Mouse (Mus musculus): ENCODE data around the gene Gsdme.

DNA sequence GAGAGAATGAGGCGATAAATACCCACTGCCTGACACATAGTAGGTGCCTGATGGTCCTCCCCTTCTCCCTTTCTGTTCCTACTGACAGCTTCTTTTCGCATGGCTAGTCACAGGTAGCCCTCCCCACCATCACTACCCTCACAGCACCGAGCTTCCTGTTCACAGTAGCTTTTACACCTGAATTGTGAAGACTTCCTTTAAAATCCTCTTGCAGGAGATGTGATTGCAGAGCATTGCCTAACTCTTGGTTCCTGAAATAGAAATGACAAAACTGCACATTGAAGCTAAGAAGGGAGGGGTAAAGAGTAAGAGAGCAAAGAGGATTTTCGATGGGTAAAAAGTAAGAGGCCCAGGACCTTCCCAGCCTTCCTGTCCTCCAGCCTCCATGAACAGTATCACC lies 18.7 kb downstream of the Gsdme start:
- TF ChIP-seq CTCF (IDR thresholded peaks at IDR 0.05; ENCODE audit: low read depth) (no peak), EP300 (IDR thresholded peaks at IDR 0.05; ENCODE audit: low read depth) (no peak)
